Mouse (Mus musculus) hematopoietic stem cell, adult 5-6 weeks (primary cell): ENCODE results near the gene Hipk4. TPM values are rescaled to one million over a fixed set of nuclear protein-coding genes. Genes with fewer than 3 reads are reported as not detected.
"Not testable (repeated sequence)": the region's sequence is repeated elsewhere in the genome, so short reads cannot be mapped to it uniquely, and the experiment has no call there.

Source experiments
- ATAC-seq, 2 experiments: fragments of 125-278 bp in 1 of 2; replicated peaks in 1 of 2; 2 replicates each; pipeline ENCODE4 v1.8.0; 2016 to 2017; ENCODE audit warnings: inconsistent platforms in 2 of 2, mild to moderate bottlenecking in 2 of 2, moderate number of reproducible peaks in 2 of 2, low read depth in 1 of 2, moderate TSS enrichment in 1 of 2; ENCODE audit not compliant: low FRiP score in 2 of 2, poor library complexity in 2 of 2, severe bottlenecking in 2 of 2, insufficient read depth in 1 of 2, low TSS enrichment in 1 of 2
- total RNA-seq: library from RNA; stranded (forward); fragments of 172-1452, 232-1000 nt; gene quantifications from 2 replicates; pipeline ENCODE4 v1.2.3, GENCODE M21; 2017

Gene Hipk4
- total RNA-seq, 1 experiment from 2014 or later, result not detected

DNA sequence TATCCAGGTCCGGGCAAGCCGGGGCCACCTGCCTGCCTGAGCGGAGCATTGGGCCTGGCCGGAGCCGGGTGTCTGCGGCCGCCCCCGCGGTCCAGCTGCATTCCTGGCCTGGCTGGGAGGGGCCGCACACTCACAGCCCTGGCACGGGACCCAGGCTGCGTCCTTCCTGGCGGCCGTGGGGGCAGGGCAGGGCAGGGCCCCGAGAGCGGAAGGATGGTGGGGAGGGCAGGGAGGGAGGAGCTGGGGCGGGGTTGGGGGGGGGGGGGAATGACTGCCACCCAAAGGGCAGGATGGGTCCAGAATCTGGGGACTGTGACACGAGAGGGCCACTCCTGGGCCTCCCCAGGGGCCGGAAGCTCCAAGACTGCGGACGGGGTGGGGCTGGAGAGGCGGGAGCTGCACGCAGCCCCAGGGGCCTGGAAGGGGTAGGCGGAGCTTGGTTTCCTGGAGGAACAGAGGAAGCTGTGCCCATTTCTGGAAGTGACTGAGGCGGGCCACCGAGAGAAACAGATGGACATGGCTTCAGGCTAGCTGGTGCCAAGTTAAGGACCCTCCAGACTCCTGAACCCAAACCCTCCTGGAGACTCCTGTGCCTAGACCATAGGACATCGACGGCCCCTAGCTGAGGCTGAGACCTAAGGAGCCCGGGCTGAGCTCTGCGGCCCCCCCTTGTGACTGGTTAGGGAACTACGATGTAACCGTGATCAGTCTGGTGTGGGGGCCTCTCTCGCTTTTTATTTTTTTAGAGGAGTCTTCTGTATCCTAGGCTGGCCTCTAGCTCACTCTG lies 32.3 kb upstream of the Hipk4 start:
- ATAC-seq, result peak; percentile 59 to 62

DNA sequence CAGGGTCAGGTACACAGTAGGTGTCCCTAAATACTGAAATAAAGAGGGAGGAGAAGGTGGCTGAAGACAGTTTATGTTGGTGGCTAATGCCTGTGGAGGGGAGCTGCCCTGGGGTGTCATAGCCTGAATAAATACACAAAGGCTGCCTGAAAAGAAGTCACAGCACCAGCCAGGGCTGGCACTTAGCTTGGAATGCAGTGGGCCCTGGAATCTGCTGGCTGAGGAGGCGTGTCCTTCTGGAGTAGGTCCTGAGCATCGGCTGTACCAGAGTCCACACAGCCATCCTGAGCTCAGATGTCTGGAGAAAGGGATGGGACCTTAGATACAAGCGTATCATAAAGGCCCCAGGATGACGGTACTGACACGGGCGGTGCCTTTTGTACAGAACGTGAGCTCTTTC lies 31.2 kb upstream of the Hipk4 start:
- no peak for ATAC-seq

DNA sequence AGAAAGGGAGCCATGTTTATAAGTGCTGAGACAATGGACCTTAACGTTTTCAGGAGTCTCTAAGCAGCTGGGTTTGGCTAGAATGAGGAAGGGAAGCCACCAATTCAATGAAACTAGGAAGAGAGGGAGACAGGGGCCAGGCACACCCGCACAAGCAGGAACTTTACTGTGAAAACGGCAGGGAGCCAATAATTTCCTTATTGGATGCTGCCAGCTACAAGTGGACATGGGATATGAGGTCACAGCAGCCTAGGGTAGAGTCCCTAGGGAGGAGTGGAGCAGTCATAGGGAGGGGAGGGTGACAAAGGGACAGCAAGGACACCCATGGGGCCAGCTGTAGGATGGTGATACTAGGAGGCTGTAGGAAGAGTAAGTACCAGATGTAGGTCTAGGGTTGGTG lies 30.0 kb upstream of the Hipk4 start:
- no peak for ATAC-seq

DNA sequence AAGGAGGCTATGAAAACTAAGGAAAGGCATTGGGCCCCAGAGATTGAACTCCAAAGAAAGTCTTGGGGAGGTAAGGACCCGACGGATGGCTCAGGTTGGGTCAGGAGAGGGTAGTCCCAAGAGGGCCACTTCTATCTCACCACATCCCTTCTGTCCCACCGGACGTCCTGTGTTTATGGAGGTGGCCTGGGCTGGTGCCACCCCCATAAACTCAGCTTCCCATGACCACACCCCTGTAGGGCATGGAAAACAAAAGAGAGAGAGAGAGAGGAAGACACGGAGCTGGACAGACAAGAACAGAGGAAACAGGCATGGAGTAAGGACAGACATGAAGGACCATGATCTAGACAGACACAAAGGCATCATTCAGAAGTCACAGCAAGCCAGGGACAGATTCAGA lies 29.6 kb upstream of the Hipk4 start:
- no peak for ATAC-seq

DNA sequence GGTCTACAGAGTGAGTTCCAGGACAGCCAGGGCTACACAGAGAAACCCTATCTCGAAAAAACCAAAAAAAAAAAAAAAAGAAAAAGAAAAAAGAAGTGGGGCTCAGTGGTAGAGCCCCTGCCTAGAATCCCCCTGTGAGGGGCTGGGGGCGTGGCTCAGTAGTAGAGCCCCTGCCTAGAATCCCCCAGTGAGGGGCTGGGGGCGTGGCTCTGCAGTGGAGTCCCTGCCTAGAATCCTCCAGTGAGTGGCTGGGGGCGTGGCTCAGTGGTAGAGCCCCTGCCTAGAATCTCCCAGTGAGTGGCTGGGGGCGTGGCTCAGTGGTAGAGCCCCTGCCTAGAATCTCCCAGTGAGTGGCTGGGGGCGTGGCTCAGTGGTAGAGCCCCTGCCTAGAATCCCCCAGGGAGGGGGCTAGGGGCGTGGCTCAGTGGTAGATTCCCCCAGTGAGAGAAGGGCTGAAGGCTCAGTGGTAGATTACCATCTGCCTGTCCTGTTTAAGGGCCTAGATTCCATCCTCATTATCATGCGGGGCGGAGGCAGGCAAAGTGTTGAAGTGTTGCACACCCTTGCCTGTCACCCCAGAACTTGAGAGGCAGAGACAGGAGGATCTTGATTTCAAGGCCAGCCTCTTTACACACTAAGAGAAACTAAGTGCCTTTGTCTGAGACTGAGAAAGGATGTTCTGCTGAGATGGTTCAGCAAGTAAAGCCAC lies 28.3 kb upstream of the Hipk4 start:
- not testable (repeated sequence) for ATAC-seq

DNA sequence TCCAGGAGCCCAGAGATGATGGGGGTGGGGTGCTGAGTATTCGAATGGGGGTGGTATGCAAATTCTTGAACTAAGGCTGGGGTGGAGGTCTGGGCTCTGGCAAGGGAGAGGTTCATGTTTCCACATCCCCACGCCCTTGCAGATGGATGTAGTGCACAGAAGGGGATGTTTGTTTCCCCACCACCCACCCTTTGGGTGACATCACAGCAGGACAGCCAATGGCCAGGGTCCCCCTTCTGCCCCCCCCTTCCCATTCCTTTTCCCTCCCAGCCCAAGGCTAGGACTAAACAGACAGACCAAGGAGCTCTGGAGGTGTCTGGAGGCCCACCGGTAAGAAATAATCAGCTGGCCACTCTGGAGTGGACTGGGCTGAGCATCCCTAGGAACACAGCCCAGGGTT lies 24.0 kb upstream of the Hipk4 start, which contains the start of gene Prx:
Gene Prx (plus strand): TSS at position 289 of the 400 bp plus-strand sequence.
- ATAC-seq, result no peak

DNA sequence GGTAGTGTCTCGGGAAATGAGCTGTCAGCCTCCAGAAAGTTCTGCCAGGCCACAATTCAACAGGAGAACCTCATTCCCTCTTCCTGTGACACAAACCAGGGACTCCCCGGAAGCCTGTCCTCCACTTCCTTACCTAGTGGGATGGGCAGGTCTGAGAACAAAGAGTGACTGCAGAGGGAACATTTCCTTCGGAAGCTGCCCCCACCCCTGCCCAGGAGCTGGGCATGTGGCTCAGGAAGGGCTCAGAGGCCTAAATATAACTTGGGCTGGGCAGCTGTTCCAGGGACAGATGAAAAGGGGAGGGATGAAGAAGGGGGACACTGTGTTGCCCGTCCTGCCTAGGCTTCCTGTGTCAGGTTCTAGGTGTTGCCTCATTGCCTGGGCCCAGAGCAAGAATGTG lies 21.4 kb upstream of the Hipk4 start:
- no peak for ATAC-seq

DNA sequence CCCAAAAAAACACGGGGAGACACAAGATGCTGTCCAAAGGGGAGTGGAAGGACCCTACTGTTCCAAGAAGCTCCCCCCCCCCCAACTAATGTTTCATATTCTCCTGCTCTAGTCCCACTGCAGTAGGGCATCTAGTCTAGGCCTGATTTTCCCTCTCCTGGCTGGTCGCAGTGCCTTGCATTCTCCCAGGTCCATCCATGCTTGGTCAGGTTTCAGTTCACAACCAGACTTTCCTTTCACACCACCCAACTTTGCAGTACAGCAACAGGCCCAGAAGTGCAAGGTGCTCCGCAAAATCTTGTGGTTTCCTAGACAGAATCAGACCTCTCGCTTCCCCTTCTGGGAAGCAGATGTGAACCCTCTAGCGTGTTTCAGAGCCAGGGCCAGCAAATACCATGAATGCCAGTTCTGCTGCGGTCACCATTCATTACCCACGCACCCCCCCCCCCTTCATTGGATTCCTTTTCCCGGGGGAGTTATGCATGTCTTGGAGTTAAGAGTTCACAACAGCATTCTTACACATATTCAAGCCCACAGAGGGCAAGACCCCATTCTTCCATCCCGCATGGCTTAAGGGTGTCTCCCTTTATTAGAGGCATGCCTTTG lies 16.2 kb upstream of the Hipk4 start:
- ATAC-seq, result peak; percentile 54 to 56

DNA sequence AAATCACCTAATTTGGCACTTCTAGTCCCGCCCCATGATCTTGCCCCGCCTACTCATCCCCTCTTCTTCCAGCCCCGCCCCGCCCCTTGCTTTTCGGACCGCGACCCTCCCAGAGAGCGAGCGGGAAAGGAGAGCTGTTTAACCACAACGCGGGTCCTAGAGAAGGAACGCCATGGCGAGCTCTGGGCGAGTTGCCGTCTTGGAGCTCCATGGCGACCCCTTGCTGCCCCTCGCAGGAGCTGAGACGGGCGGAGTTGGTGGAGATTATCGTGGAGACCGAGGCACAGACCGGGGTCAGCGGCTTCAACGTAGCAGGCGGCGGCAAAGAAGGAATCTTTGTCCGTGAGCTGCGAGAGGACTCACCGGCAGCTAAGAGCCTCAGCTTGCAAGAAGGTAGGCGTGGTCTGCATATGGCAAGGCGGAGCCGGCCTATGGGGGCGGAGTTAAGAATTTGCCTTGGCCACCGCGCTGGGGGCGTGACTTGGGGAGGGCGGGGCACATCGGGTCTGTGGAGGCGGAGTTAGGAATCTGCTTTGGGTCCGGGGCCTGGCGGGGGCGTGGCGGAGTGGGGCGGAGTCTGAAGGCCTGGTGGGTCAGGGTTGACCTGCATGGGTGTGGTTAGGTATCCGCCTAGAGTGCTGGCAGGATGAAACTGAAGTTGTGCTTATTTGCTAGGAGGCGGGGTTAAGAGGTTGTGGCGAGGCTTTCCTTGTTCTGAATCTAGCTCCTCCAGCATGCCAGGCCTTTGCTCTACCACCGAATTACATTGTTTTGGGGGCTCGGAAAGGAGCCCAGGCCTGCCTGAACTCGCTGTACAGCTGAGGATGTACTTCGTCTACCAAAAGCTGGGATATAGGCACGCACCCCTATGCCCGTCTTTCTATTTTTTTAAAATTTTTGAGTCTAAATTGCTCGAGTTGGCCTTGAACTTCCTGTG lies 15.1 kb upstream of the Hipk4 start:
- peak; percentile 83 to 91 for ATAC-seq

DNA sequence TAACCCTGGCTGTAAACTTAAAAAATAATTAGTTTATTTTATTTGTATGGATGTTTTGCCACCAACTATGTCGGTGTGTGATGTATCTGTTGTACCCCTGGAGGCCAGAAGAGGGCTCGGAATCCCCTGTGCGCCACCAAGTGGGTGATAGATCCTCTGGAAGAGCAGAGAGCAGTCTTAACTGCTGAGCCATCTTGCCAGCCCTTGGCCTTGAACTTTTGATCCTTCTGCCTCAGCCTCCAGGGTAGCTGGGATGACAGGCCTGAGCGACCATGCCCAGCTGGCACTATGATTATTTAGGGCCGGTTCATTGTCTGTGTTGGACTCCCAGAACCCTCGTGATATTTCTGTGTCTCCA lies 14.4 kb upstream of the Hipk4 start:
- ATAC-seq, result peak; percentile 61 to 74

DNA sequence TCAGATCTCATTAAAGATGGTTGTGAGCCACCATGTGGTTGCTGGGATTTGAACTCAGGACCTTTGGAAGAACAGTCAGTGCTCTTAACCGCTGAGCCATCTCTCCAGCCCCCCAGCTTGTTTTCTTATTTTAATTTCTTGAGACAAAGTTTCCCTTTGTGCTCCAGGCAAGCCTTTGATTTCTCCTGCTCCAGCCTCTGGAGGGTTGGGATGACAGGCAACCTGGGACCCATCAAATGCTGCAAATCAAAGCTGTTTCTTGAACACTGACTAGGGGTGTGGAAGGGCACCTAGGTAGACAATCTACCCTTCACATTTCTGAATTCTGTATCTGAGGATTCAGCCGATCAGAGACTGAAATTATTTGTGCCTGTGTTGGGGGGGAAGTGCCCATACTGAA lies 12.3 kb upstream of the Hipk4 start:
- no peak for ATAC-seq

DNA sequence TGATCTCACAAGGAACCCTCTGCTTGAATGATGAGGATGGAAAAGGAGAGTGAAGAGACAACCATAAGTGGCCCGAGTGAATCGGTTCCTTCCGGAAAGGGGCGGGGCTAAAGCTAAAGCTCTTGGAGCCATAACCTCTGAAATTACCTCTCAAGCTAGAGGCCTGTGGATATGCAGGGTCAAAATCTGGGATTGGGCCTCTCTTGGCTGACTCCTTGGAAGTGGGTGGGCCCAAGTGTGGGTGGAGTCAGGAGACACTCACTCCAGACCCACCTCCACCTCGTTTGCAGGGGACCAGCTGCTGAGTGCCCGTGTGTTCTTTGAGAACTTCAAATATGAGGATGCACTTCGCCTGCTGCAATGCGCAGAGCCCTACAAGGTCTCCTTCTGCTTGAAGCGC lies 8.1 kb upstream of the Hipk4 start:
- ATAC-seq, result no peak

DNA sequence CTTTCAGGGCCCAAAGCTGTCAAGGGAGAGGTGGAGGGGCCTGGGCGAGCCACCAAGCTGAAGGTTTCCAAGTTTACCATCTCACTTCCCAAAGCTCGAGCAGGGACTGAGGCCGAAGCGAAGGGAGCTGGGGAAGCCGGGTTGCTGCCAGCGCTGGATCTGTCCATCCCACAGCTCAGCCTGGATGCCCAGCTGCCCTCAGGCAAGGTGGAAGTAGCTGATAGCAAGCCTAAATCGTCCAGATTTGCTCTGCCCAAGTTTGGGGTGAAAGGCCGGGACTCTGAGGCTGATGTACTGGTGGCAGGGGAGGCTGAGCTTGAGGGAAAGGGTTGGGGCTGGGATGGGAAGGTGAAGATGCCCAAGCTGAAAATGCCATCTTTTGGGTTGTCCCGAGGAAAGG lies 4.8 kb upstream of the Hipk4 start:
- ATAC-seq, result no peak

DNA sequence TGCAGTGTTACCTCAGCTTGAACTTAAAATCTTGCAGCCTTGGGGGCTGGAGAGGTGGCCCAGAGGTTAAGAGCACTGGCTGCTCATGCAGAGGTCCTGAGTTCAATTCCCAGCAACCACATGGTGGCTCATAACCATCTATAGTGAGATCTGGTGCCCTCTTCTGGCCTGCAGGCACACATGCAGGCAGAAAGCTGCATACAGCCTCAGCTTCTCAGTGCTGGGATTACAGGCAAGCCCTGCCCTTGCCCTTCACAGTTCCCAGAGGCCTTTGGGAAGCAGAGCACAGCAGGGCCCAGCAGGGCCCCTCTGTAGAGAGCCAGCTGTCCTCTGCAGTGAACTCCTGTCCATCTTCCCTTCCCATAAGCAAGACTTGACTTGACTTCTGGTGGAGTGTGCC lies 3.0 kb upstream of the Hipk4 start:
- no peak for ATAC-seq

DNA sequence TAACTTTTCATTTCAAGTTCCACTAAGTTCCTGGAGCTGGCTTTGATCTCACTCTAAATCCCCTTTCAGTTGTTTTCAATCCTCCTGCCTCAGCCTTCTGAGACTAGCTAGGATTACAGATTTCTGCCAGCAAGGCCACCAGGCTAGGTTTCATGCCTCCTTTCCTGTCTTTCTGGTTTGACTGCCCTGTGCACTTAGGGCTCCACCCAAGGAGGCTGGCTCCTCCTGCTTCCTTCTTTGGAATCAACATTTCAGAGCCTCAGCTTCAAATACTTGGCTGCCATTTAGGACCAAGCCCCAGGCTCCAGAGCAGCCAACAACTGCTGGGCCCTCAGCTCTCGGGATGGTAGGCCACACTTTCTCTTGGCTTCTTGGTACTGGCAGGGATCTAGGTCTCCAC lies 2.5 kb upstream of the Hipk4 start:
- ATAC-seq, result no peak

DNA sequence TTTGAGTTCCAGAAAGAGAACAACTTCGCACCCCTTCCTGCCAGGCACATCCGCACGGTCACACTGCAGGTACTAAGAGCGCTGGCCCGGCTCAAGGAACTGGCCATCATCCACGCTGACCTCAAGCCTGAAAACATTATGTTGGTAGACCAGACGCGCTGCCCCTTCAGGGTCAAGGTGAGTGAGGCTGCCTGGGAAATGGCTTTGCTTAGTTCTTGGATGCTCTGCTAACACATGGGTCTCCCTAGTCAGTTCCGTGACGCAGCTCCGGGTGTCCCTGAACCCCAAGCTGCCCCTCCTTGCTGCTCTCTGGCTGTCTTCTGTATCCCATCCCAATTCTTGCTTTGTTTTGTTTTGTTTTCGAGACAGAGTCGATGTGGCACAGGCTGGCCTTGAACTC lies 738 bp downstream of the Hipk4 start:
- no peak for ATAC-seq

DNA sequence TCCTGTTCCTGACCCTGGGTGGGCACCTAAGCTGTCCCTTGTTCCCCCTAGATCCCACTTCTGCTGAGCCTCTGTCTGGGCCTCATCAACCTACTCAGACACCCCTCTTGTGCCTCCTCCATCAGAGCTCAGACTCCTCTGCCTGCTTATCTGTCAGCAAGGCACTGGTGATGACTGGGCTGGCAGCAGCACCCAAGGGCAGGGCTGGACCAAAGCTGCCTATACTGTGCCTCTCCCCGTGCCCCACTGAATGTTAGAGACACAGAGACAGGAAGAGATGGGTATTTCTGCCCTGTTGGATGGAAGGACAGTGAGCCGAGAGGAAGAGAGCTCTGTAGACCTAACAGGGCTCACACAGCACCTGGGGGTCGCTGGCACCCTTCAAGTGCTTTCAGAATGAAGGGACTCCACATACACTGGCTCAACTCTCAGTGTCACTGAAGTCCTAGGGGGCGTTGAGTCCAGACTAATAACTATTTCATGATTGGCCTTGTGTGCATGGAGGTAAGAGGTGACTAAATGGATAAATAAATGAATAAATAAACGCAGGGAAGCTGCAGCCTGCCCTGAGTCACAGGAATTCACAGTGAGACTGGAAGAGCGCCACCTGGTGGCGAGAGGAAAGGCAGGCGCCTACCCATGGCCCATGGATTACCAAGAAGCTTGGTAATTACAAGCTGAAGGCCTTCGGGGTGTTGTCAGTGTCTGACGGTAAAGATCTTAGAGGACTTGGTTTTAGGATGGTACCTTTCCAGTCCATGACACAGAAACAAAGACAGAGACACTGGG lies 3.2 kb downstream of the Hipk4 start:
- ATAC-seq, result peak; percentile 89 to 91
